Comparison of ENCODE assay signal across 7 mouse cellular contexts in genomic region chr3:51342152-51342551, GRCm38 (mm10). TPM values are rescaled to one million over a fixed set of nuclear protein-coding genes. Genes with fewer than 3 reads are reported as not detected.
A peak's percentile ranks its signal among the peaks of the same experiment; 100 is the strongest.
DNase-seq lines count a peak whose midpoint lies in the region; ATAC-seq and TF ChIP-seq lines count a peak whose summit lies in the region.

No protein-coding gene starts in this region.

- intact Hi-C loops in gastrocnemius, postnatal 36 days (cut with DNase I), result no loop called here

- no peaks in the 10 kb centered on the region for H3K36me3 ChIP-seq in lung, embryonic 14.5 days (ENCODE audit: insufficient read depth)
- no peaks in the 10 kb centered on the region for H3K36me3 ChIP-seq in embryonic facial prominence, embryonic 13.5 days
- no peaks in the 10 kb centered on the region for H3K36me3 ChIP-seq in limb, embryonic 10.5 days

- peak overlapping the region; percentile 92 for H3K4me2 ChIP-seq in lung, embryonic 14.5 days
- H3K4me2 ChIP-seq in embryonic facial prominence, embryonic 13.5 days, result peak overlapping the region; percentile 92

- WGBS in lung, embryonic 14.5 days, result 5% methylated on average over 9 of the region's 9 CpGs
- WGBS in embryonic facial prominence, embryonic 13.5 days, result 6% methylated on average over 9 of the region's 9 CpGs
- WGBS in limb, embryonic 10.5 days, result 12% methylated on average over 9 of the region's 9 CpGs
- 11% methylated on average over 9 of the region's 9 CpGs for WGBS in olfactory bulb, adult 2 months

- peak; percentile 50 for DNase-seq in lung, embryonic 14.5 days
- no peak for DNase-seq in lung, postnatal 36 days
- no peak for DNase-seq in limb, embryonic 10.5 days (ENCODE audit: low spot score)
- no peak for DNase-seq in Muller cell, postnatal 12 days (ENCODE audit: inconsistent ontology term)
- no peak for DNase-seq in gastrocnemius, postnatal 36 days

- peak overlapping the region; percentile 96 for H3K4me3 ChIP-seq in lung, embryonic 14.5 days (ENCODE audit: low read depth, low read length)
- H3K4me3 ChIP-seq in embryonic facial prominence, embryonic 13.5 days, result peak overlapping the region; percentile 88
- peak overlapping the region; percentile 84 for H3K4me3 ChIP-seq in limb, embryonic 10.5 days
- H3K4me3 ChIP-seq in olfactory bulb, adult 2 months (ENCODE audit: insufficient read depth, low read depth, low read length), result peak overlapping the region; percentile 74

- no peak for ATAC-seq in lung, embryonic 14.5 days (ENCODE audit: insufficient read depth)
- ATAC-seq in embryonic facial prominence, embryonic 13.5 days (ENCODE audit: insufficient number of reproducible peaks, insufficient read depth, low FRiP score, low TSS enrichment, low read depth), result no peak

- no peaks in the 10 kb centered on the region for H3K4me1 ChIP-seq in lung, embryonic 14.5 days (ENCODE audit: insufficient read depth)
- H3K4me1 ChIP-seq in embryonic facial prominence, embryonic 13.5 days, result peaks cover 11% of the 10 kb centered on the region; the same call in 1 of the 2 replicates
- H3K4me1 ChIP-seq in limb, embryonic 10.5 days, result peaks cover 10% of the 10 kb centered on the region; the same call in 1 of the 2 replicates
- 0 out of 2 replicates have a peak, but pooled peaks cover 6% of the 10 kb centered on the region for H3K4me1 ChIP-seq in olfactory bulb, adult 2 months (ENCODE audit: control insufficient read depth, insufficient read depth, low read length)

- no peak for TF ChIP-seq CTCF in lung, embryonic 14.5 days (IDR thresholded peaks at IDR 0.05; ENCODE audit: low read depth)
- no peak for TF ChIP-seq CTCF in olfactory bulb, adult 2 months (IDR thresholded peaks at IDR 0.05; ENCODE audit: insufficient read depth, low read depth, low read length)

- H3K9ac ChIP-seq in lung, embryonic 14.5 days, result peak overlapping the region; percentile 92
- peak overlapping the region; percentile 88 for H3K9ac ChIP-seq in embryonic facial prominence, embryonic 13.5 days

- H3K9me3 ChIP-seq in lung, embryonic 14.5 days (ENCODE audit: low read depth, low read length), result no peaks in the 10 kb centered on the region
- no peaks in the 10 kb centered on the region for H3K9me3 ChIP-seq in embryonic facial prominence, embryonic 13.5 days
- 0 out of 2 replicates have a peak, but pooled peaks cover 2% of the 10 kb centered on the region for H3K9me3 ChIP-seq in limb, embryonic 10.5 days (replicated peaks)

- H3K27me3 ChIP-seq in lung, embryonic 14.5 days (ENCODE audit: insufficient read depth, low read length), result no peaks in the 10 kb centered on the region
- H3K27me3 ChIP-seq in embryonic facial prominence, embryonic 13.5 days, result no peaks in the 10 kb centered on the region
- H3K27me3 ChIP-seq in limb, embryonic 10.5 days (ENCODE audit: low read depth, poor library complexity, severe bottlenecking), result no peaks in the 10 kb centered on the region

- peak overlapping the region; percentile 97 for H3K27ac ChIP-seq in lung, embryonic 14.5 days (ENCODE audit: low read depth)
- peak overlapping the region; percentile 95 for H3K27ac ChIP-seq in embryonic facial prominence, embryonic 13.5 days
- H3K27ac ChIP-seq in limb, embryonic 10.5 days, result peak overlapping the region; percentile 99
- peak overlapping the region; percentile 71; the same call in 1 of the 2 replicates for H3K27ac ChIP-seq in olfactory bulb, adult 2 months (ENCODE audit: insufficient read depth, low read depth, low read length)

- no peak for TF ChIP-seq POLR2A in olfactory bulb, adult 2 months (IDR thresholded peaks at IDR 0.05; ENCODE audit: insufficient read depth, low read depth, low read length)

RNA-seq across cellular contexts. Expression of gene Elf2, which starts 1.7 kb away (rescaled TPM):
- polyA plus RNA-seq in lung, embryonic 14.5 days (2014; fragmentation: Nextera tagmentation; extraction: Ambion mirVana), result 59.4 and 60.8 TPM in 2 replicates
- polyA plus RNA-seq in embryonic facial prominence, embryonic 13.5 days (2015; fragmentation: Nextera tagmentation; extraction: Ambion mirVana), result 64.5 and 72.5 TPM in 2 replicates
- 39.8 and 44.3 TPM in 2 replicates for polyA plus RNA-seq in limb, embryonic 10.5 days (2016; fragmentation: Nextera tagmentation; extraction: Ambion mirVana)
- not detected in 2 replicates for polyA plus RNA-seq in olfactory bulb, adult 2 months (2012; ENCODE audit: insufficient read depth, insufficient read length, low replicate concordance, missing spikeins)
- total RNA-seq in gastrocnemius, postnatal 36 days (2021), result 10 to 100 TPM; 48.9 to 49.7 TPM

RNA-seq across cellular contexts. Expression of gene Mgarp, which starts 54.4 kb away (rescaled TPM):
- polyA plus RNA-seq in lung, embryonic 14.5 days (2014; fragmentation: Nextera tagmentation; extraction: Ambion mirVana), result 2.7 and 3.6 TPM in 2 replicates
- polyA plus RNA-seq in embryonic facial prominence, embryonic 13.5 days (2015; fragmentation: Nextera tagmentation; extraction: Ambion mirVana), result 5.2 and 7.0 TPM in 2 replicates
- polyA plus RNA-seq in limb, embryonic 10.5 days (2016; fragmentation: Nextera tagmentation; extraction: Ambion mirVana), result 3.8 and 4.9 TPM in 2 replicates
- polyA plus RNA-seq in olfactory bulb, adult 2 months (2012; ENCODE audit: insufficient read depth, insufficient read length, low replicate concordance, missing spikeins), result not detected in 2 replicates
- under 1 TPM; 0.20 to 0.27 TPM for total RNA-seq in gastrocnemius, postnatal 36 days (2021)
